ENCODE assay signal across 17 mouse cellular contexts in the genomic region with DNA sequence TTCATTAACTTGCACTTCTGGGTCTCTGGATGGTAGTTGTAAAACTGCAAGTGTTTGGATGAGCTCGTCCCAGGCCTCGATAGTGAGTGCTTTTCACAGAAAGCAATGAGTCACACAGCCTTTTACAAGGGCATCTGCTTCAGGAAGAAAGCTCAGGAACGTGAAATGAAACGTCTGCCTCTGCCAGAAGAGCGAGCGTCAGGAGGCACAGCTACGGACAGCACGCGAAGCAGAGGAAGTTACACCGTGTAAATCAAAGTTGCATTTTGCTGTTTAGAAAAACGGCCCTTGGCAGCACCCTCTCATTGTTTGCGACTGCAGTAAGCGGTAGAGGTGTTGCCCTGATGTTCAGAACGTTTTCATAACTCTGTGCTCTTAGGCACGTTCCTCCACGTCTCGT.
A peak's percentile ranks its signal among the peaks of the same experiment; 100 is the strongest.
DNase-seq lines count a peak whose midpoint lies in the region; ATAC-seq and TF ChIP-seq lines count a peak whose summit lies in the region.
"Had no signal": no experiment of that assay in that cellular context is flagged by ENCODE, and none has a peak within 500 bp of the region (broad histone marks: within the 10 kb centered on the region; RNA-seq: fewer than 3 reads in every experiment).

No protein-coding gene starts in this region.

- 0 out of 2 replicates have a peak overlapping the region, but pooled peaks have one; percentile 7 for H3K27ac ChIP-seq in gastrocnemius, adult 2 months
- no peak overlapping the region for H3K27ac ChIP-seq in lung, embryonic 15.5 days
- H3K27ac ChIP-seq in limb, embryonic 12.5 days = peak overlapping the region; percentile 62
- H3K27ac ChIP-seq: hindbrain, embryonic 14.5 days; layer of hippocampus, adult 2 months had no signal

- no peaks in the 10 kb centered on the region for H3K27me3 ChIP-seq in lung, embryonic 15.5 days
- H3K27me3 ChIP-seq in limb, embryonic 12.5 days = no peaks in the 10 kb centered on the region

- no peak overlapping the region for H3K9ac ChIP-seq in lung, embryonic 15.5 days
- H3K9ac ChIP-seq in limb, embryonic 12.5 days (replicated peaks) = 0 out of 2 replicates have a peak overlapping the region, but pooled peaks have one; percentile 18
- H3K9ac ChIP-seq: hindbrain, embryonic 14.5 days; liver, postnatal 0 days had no signal

- peaks cover 3% of the 10 kb centered on the region; the same call in 1 of the 2 replicates for H3K4me1 ChIP-seq in lung, embryonic 15.5 days
- H3K4me1 ChIP-seq in limb, embryonic 12.5 days (replicated peaks) = peaks cover 17% of the 10 kb centered on the region

- peak overlapping the region; percentile 52 for H3K4me3 ChIP-seq in gastrocnemius, adult 2 months
- H3K4me3 ChIP-seq in lung, embryonic 15.5 days = no peak overlapping the region
- no peak overlapping the region for H3K4me3 ChIP-seq in limb, embryonic 12.5 days (replicated peaks)
- H3K4me3 ChIP-seq: erythroblast, embryonic 14.5 days; layer of hippocampus, adult 2 months had no signal

- TF ChIP-seq CTCF in gastrocnemius, adult 2 months (IDR thresholded peaks at IDR 0.05) = no peak

- ATAC-seq in lung, embryonic 15.5 days (ENCODE audit: borderline replicate concordance, extremely low read depth, low FRiP score, low TSS enrichment) = peak; percentile 65; the same call in 1 of the 2 replicates
- ATAC-seq in limb, embryonic 12.5 days (ENCODE audit: insufficient number of reproducible peaks, insufficient read depth, low FRiP score, low TSS enrichment, low read depth) = no peak
- ATAC-seq: forebrain, embryonic 16.5 days; liver, postnatal 0 days had no signal

- no peak for DNase-seq in gastrocnemius, adult 2 months
- no peak for DNase-seq in gastrocnemius, postnatal 4 days (ENCODE audit: low spot score in 2 of 2)
- no peak for DNase-seq in lung, postnatal 14 days
- peak; percentile 33 for DNase-seq in brain, adult 2 months (ENCODE audit: low read depth, low spot score)
- no peak for DNase-seq in cerebellum, adult 11 months
- DNase-seq in Muller cell, postnatal 12 days (ENCODE audit: inconsistent ontology term) = no peak
- DNase-seq: B cell, adult 2 months; cerebellum, adult 9-11 months; liver, postnatal 0 days; right cerebral cortex, postnatal 14 days had no signal

- peak overlapping the region; percentile 16; the same call in 1 of the 2 replicates for H3K4me2 ChIP-seq in lung, embryonic 15.5 days
- peak overlapping the region; percentile 37 for H3K4me2 ChIP-seq in limb, embryonic 12.5 days
- H3K4me2 ChIP-seq: hindbrain, embryonic 14.5 days; midbrain, embryonic 11.5 days had no signal

- intact Hi-C loops in gastrocnemius, adult 2 months (cut with DNase I) = no loop called here

- H3K9me3 ChIP-seq in lung, embryonic 15.5 days = no peaks in the 10 kb centered on the region
- H3K9me3 ChIP-seq in limb, embryonic 12.5 days = no peaks in the 10 kb centered on the region

- H3K36me3 ChIP-seq in lung, embryonic 15.5 days = no peaks in the 10 kb centered on the region
- no peaks in the 10 kb centered on the region for H3K36me3 ChIP-seq in limb, embryonic 12.5 days

- WGBS in lung, embryonic 15.5 days = 41% methylated on average over 17 of the region's 17 CpGs
- WGBS in limb, embryonic 12.5 days = 32% methylated on average over 17 of the region's 17 CpGs
